Mouse (Mus musculus) ES-E14 (cell line): ENCODE data around the gene Chrna4. TPM values are rescaled to one million over a fixed set of nuclear protein-coding genes. Genes with fewer than 3 reads are reported as not detected.

ENCODE experiments used
- DNase-seq: peaks from one replicate; pipeline ENCODE4 v3.0.0-alpha.2; 2013; ENCODE audit warnings: low read depth, low spot score
- H3K27ac ChIP-seq: 2 replicates; pipeline ENCODE4 v1.5.1; 2012; ENCODE audit warnings: low read depth, mild to moderate bottlenecking, low read length, moderate library complexity, mixed read lengths; ENCODE audit not compliant: poor library complexity, insufficient read depth, severe bottlenecking
- H3K36me3 ChIP-seq: 2 replicates; pipeline ENCODE4 v1.6.1; 2012; ENCODE audit warnings: mild to moderate bottlenecking, low read length, moderate library complexity, mixed read lengths; ENCODE audit not compliant: control insufficient read depth, poor library complexity, insufficient read depth, severe bottlenecking
- H3K4me1 ChIP-seq, 2 experiments: fragments of 150-350 bp in 1 of 2; sonication (generic) in 1 of 2; 2 replicates each; pipeline ENCODE4 v1.6.1; 2012; ENCODE audit warnings: low read length in 2 of 2, mild to moderate bottlenecking in 1 of 2, mixed read lengths in 1 of 2; ENCODE audit not compliant: control insufficient read depth in 2 of 2, insufficient read depth in 2 of 2, poor library complexity in 1 of 2
- H3K4me3 ChIP-seq, 2 experiments: fragments of 150-350 bp in 1 of 2; sonication (generic) in 1 of 2; 2 replicates each; pipeline ENCODE4 v1.5.1; 2012; ENCODE audit warnings: low read length in 2 of 2, low read depth in 1 of 2, mild to moderate bottlenecking in 1 of 2, mixed read lengths in 1 of 2; ENCODE audit not compliant: insufficient read depth in 1 of 2, poor library complexity in 1 of 2, severe bottlenecking in 1 of 2
- H3K9ac ChIP-seq: 2 replicates; pipeline ENCODE4 v1.6.1; 2012; ENCODE audit warnings: low read depth, mild to moderate bottlenecking, low read length, mixed read lengths; ENCODE audit not compliant: poor library complexity, insufficient read depth, severe bottlenecking
- H3K9me3 ChIP-seq: fragments of 150-350 bp; sonication (generic); 2 replicates; pipeline ENCODE4 v1.6.1; 2012; ENCODE audit warnings: low read depth, mild to moderate bottlenecking, low read length; ENCODE audit not compliant: control insufficient read depth, insufficient read depth
- CHD2 ChIP-seq: IDR thresholded peaks from 2 replicates; pipeline ENCODE4 v1.6.1; 2014; ENCODE audit warnings: mild to moderate bottlenecking, low read depth, low read length, inconsistent platforms
- HCFC1 ChIP-seq: IDR thresholded peaks from 2 replicates; pipeline ENCODE4 v1.6.1; 2012; ENCODE audit warnings: low read length, inconsistent platforms, borderline replicate concordance; ENCODE audit not compliant: insufficient read depth
- MAFK ChIP-seq: IDR thresholded peaks from 2 replicates; pipeline ENCODE4 v1.6.1; 2014; ENCODE audit warnings: mild to moderate bottlenecking, low read depth, low read length, inconsistent platforms; ENCODE audit not compliant: insufficient read depth
- ZC3H11A ChIP-seq: IDR thresholded peaks from 2 replicates; pipeline ENCODE4 v1.6.1; 2012; ENCODE audit warnings: low read depth, mild to moderate bottlenecking, inconsistent platforms, low read length, borderline replicate concordance
- ZNF384 ChIP-seq: IDR thresholded peaks from 2 replicates; pipeline ENCODE4 v1.6.1; 2012; ENCODE audit warnings: low read depth, low read length, inconsistent platforms
- in situ Hi-C, 2 experiments: fragments of 600-800 bp; cut with MboI; formaldehyde crosslinking; loops; one replicate each; pipeline ENCODE4 v1.15.1; 2025; ENCODE audit warnings: low sequenced_read_pairs in 2 of 2, inconsistent platforms in 1 of 2; ENCODE audit not compliant: unreplicated experiment in 2 of 2
- total RNA-seq: library from RNA; depleted of rRNA; stranded (reverse); fragments of 300-350 nt; gene quantifications from 2 replicates; pipeline ENCODE4 v1.2.3, GENCODE M21; 2012

Chrna4 gene
- total RNA-seq, 1 experiment, result 0.71 TPM

- in situ Hi-C loops, result no loop called here
- no peaks in the 10 kb centered on the region for H3K36me3 ChIP-seq
- DNase-seq, result no peak
- no peak overlapping the region for H3K4me3 ChIP-seq
- TF ChIP-seq ZNF384 (no peak), ZC3H11A (no peak), MAFK (no peak), CHD2 (no peak), HCFC1 (no peak)
- H3K9me3 ChIP-seq, result no peaks in the 10 kb centered on the region
- no peak overlapping the region for H3K27ac ChIP-seq
- H3K9ac ChIP-seq, result no peak overlapping the region
- H3K4me1 ChIP-seq, result no peaks in the 10 kb centered on the region
These were observed 36.2 kb upstream of the Chrna4 start for GRCm38 (mm10) chr2:181079518-181079917.

DNA sequence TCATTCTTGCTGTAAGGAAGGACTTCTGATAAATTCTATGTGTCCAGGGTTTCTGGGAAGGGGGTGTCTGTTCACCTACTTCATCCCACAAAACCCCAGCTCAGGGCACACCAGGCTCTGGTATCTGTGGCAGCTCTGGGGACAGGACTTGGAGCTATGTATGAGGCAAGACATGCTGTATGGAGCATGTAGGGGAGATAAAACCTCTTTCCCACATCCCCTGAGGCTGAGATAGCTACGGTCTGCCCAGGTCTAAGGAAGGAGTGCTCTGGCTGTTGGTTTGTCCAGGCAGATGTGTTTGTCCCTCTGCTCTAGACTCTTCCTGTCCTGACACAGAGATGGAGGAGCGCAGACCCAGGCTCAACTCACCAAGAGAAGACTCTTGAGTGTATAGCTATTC is 35.6 kb upstream of the Chrna4 start:
- Histone ChIP-seq H3K4me1 (no peaks in the 10 kb centered on the region), H3K36me3 (no peaks in the 10 kb centered on the region), H3K27ac (no peak overlapping the region), H3K9ac (no peak overlapping the region), H3K9me3 (no peaks in the 10 kb centered on the region), H3K4me3 (no peak overlapping the region)
- TF ChIP-seq HCFC1 (no peak), CHD2 (no peak), ZC3H11A (no peak), MAFK (no peak), ZNF384 (no peak)
- in situ Hi-C loops, result no loop called here
- no peak for DNase-seq

GRCm38 (mm10) chr2:181075501-181075900 is 32.2 kb upstream of the Chrna4 start:
- no peak overlapping the region for H3K4me3 ChIP-seq
- H3K4me1 ChIP-seq, result peaks cover 0 to 1% of the 10 kb centered on the region in 2 experiments; a peak in 1 of 4 replicates
- in situ Hi-C loops, result no loop called here
- H3K27ac ChIP-seq, result no peak overlapping the region
- TF ChIP-seq ZNF384, result no peak
- TF ChIP-seq ZC3H11A, result no peak
- no peak for TF ChIP-seq MAFK
- no peak for TF ChIP-seq HCFC1
- no peak for TF ChIP-seq CHD2
- DNase-seq, result no peak
- no peaks in the 10 kb centered on the region for H3K9me3 ChIP-seq
- H3K36me3 ChIP-seq, result no peaks in the 10 kb centered on the region
- no peak overlapping the region for H3K9ac ChIP-seq

DNA sequence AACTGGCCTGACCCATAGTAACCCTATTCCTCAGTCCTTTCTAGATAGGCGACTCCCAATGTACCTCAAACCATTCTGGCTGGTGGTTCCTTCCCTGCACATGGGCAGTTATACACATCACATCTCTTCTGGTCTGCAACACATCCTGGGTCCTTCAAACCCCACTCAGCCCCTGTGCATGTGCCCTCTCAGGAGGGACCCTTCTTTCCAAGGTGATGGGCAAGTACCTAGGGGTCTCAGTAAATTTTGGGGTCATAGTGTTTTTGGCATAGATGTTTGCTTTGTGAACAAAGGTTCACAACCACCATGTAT is 29.0 kb upstream of the Chrna4 start:
- Histone ChIP-seq H3K4me3 (no peak overlapping the region), H3K9me3 (no peaks in the 10 kb centered on the region), H3K36me3 (no peaks in the 10 kb centered on the region), H3K4me1 (peaks cover 0 to 1% of the 10 kb centered on the region in 2 experiments; a peak in 2 of 4 replicates), H3K27ac (no peak overlapping the region), H3K9ac (no peak overlapping the region)
- TF ChIP-seq ZNF384 (no peak), ZC3H11A (no peak), MAFK (no peak), HCFC1 (no peak), CHD2 (no peak)
- DNase-seq, result no peak
- in situ Hi-C loops, result loop anchor here in 1 of 2 experiments (25.0 kb wide), 1 partner anchor 260 kb away; no protein-coding TSS in a partner anchor
